Mouse (Mus musculus) cerebellum, adult 2 months (tissue): ENCODE measurements around the gene Zfp655. TPM values are rescaled to one million over a fixed set of nuclear protein-coding genes. Genes with fewer than 3 reads are reported as not detected.
"Not testable (repeated sequence)": the region's sequence is repeated elsewhere in the genome, so short reads cannot be mapped to it uniquely, and the experiment has no call there.

Experiments
- DNase-seq, 2 experiments: peaks; one replicate each; pipeline ENCODE4 v3.0.0; 2021
- H3K27ac ChIP-seq: fragments of 200-500 bp; 2 replicates; pipeline ENCODE4 v1.5.1; 2012; ENCODE audit warnings: low read length, control low read depth, inconsistent platforms; ENCODE audit not compliant: insufficient read depth
- H3K27me3 ChIP-seq: fragments of 200-500 bp; 2 replicates; pipeline ENCODE4 v1.6.1; 2012; ENCODE audit warnings: inconsistent platforms, mild to moderate bottlenecking, low read length, moderate library complexity; ENCODE audit not compliant: control insufficient read depth, insufficient read depth
- H3K4me1 ChIP-seq: fragments of 200-500 bp; 2 replicates; pipeline ENCODE4 v1.6.1; 2011; ENCODE audit warnings: low read length; ENCODE audit not compliant: control insufficient read depth, insufficient read depth
- H3K4me3 ChIP-seq: fragments of 200-500 bp; replicated peaks from 2 replicates; pipeline ENCODE3; 2011; ENCODE audit warnings: mild to moderate bottlenecking, low read depth, low read length, control low read depth; ENCODE audit not compliant: insufficient read depth
- CTCF ChIP-seq: fragments of 200-500 bp; IDR thresholded peaks from 2 replicates; pipeline ENCODE4 v1.5.1; 2011; ENCODE audit warnings: low read depth, mild to moderate bottlenecking, control low read depth, low read length, moderate library complexity, borderline replicate concordance; ENCODE audit not compliant: insufficient read depth
- POLR2A ChIP-seq: fragments of 200-500 bp; IDR thresholded peaks from 2 replicates; pipeline ENCODE4 v1.6.1; 2011; ENCODE audit warnings: low read length, control low read depth, borderline replicate concordance; ENCODE audit not compliant: insufficient read depth
- WGBS: fragments of 180-500 bp; shearing (Covaris S2); methylation state at CpG from one replicate; pipeline ENCODE4 v1.1.7; 2018; 5-methylcytosine and 5-hydroxymethylcytosine counted together
- polyA plus RNA-seq: library from polyadenylated mRNA; depleted of rRNA; stranded (reverse); fragments of >200 nt; gene quantifications from 2 replicates; pipeline ENCODE4 v1.2.3, GENCODE M21; 2012

Gene Zfp655
- polyA plus RNA-seq, 1 experiment = 26.5 TPM

- WGBS = 2% methylated on average over 37 of the region's 37 CpGs
- Histone ChIP-seq H3K27ac (0 out of 2 replicates have a peak within 1 kb of the TSS, but pooled peaks have one; percentile 8), H3K4me1 (peaks cover 9% of the 10 kb centered on the region)
Observed at GRCm38 (mm10) chr5:145201321-145201991, 30.1 kb upstream of the Zfp655 start, which contains the start of gene Zkscan14. TSS of gene Zkscan14 (minus strand) at chr5:145201868.

GRCm38 (mm10) chr5:145202446-145202845 lies 29.1 kb upstream of the Zfp655 start:
- TF ChIP-seq CTCF (no peak), POLR2A (no peak)
- H3K4me1 ChIP-seq = peaks cover 9% of the 10 kb centered on the region
- 47% methylated on average over 3 of the region's 3 CpGs for WGBS
- no peak overlapping the region for H3K27ac ChIP-seq
- no peak for DNase-seq
- no peak overlapping the region for H3K4me3 ChIP-seq
- H3K27me3 ChIP-seq = no peaks in the 10 kb centered on the region

More at GRCm38 (mm10) chr5:145201321-145201991, 30.1 kb upstream of the Zfp655 start, which contains the start of gene Zkscan14:
- Histone ChIP-seq H3K27me3 (no peaks in the 10 kb centered on the region), H3K4me3 (peak within 1 kb of the TSS; percentile 89)
- TF ChIP-seq POLR2A (peak; percentile 75; the same call in 1 of the 2 replicates), CTCF (no peak)
- DNase-seq = peak; percentile 78 to 85

- peak; percentile 98 to 99 for DNase-seq
- H3K4me1 ChIP-seq = peaks cover 9% of the 10 kb centered on the region
- WGBS = under 1% methylated on average over 22 of the region's 22 CpGs
- peak within 1 kb of the TSS; percentile 69 for H3K27ac ChIP-seq
- H3K4me3 ChIP-seq = peak within 1 kb of the TSS; percentile 72
- no peaks in the 10 kb centered on the region for H3K27me3 ChIP-seq
- TF ChIP-seq POLR2A = peak; percentile 64; the same call in 1 of the 2 replicates
- no peak for TF ChIP-seq CTCF
Observed at GRCm38 (mm10) chr5:145203936-145204691, 27.4 kb upstream of the Zfp655 start, which contains the start of gene Zkscan5. TSS of gene Zkscan5 (plus strand) at chr5:145204562.

GRCm38 (mm10) chr5:145205041-145205440 lies 26.5 kb upstream of the Zfp655 start:
- 16% methylated on average over 9 of the region's 9 CpGs for WGBS
- H3K27me3 ChIP-seq = no peaks in the 10 kb centered on the region
- no peak for DNase-seq
- H3K4me3 ChIP-seq = peak overlapping the region; percentile 14
- TF ChIP-seq CTCF = no peak
- TF ChIP-seq POLR2A = no peak
- no peak overlapping the region for H3K27ac ChIP-seq
- peaks cover 9% of the 10 kb centered on the region for H3K4me1 ChIP-seq

GRCm38 (mm10) chr5:145207385-145207784 lies 24.1 kb upstream of the Zfp655 start:
- no peaks in the 10 kb centered on the region for H3K27me3 ChIP-seq
- 96% methylated on average over 6 of the region's 6 CpGs for WGBS
- H3K4me1 ChIP-seq = peaks cover 6% of the 10 kb centered on the region; the same call in 1 of the 2 replicates
- DNase-seq = no peak
- no peak overlapping the region for H3K27ac ChIP-seq
- no peak overlapping the region for H3K4me3 ChIP-seq
- TF ChIP-seq POLR2A (no peak), CTCF (no peak)

GRCm38 (mm10) chr5:145207954-145208353 lies 23.6 kb upstream of the Zfp655 start:
- Histone ChIP-seq H3K27me3 (no peaks in the 10 kb centered on the region), H3K4me1 (peaks cover 6% of the 10 kb centered on the region; the same call in 1 of the 2 replicates), H3K27ac (no peak overlapping the region), H3K4me3 (no peak overlapping the region)
- TF ChIP-seq CTCF (no peak), POLR2A (no peak)
- 87% methylated on average over 6 of the region's 6 CpGs for WGBS
- no peak for DNase-seq

- H3K4me1 ChIP-seq = not testable (repeated sequence)
Observed at GRCm38 (mm10) chr5:145208391-145208790, 23.1 kb upstream of the Zfp655 start.

GRCm38 (mm10) chr5:145211340-145211739 lies 20.2 kb upstream of the Zfp655 start:
- Histone ChIP-seq H3K27me3 (no peaks in the 10 kb centered on the region), H3K4me3 (no peak overlapping the region), H3K4me1 (no peaks in the 10 kb centered on the region), H3K27ac (no peak overlapping the region)
- TF ChIP-seq CTCF = no peak
- no peak for TF ChIP-seq POLR2A
- WGBS = 94% methylated on average over 4 of the region's 4 CpGs
- no peak for DNase-seq

More at GRCm38 (mm10) chr5:145208391-145208790, 23.1 kb upstream of the Zfp655 start:
- DNase-seq, H3K27me3 ChIP-seq, H3K27ac ChIP-seq, H3K4me3 ChIP-seq: not testable (repeated sequence)
- whole genome bisulfite sequencing = 56% methylated on average over 11 of the region's 11 CpGs
